Mouse (Mus musculus): ENCODE results near the gene Ampd1.

Gene Ampd1

DNA sequence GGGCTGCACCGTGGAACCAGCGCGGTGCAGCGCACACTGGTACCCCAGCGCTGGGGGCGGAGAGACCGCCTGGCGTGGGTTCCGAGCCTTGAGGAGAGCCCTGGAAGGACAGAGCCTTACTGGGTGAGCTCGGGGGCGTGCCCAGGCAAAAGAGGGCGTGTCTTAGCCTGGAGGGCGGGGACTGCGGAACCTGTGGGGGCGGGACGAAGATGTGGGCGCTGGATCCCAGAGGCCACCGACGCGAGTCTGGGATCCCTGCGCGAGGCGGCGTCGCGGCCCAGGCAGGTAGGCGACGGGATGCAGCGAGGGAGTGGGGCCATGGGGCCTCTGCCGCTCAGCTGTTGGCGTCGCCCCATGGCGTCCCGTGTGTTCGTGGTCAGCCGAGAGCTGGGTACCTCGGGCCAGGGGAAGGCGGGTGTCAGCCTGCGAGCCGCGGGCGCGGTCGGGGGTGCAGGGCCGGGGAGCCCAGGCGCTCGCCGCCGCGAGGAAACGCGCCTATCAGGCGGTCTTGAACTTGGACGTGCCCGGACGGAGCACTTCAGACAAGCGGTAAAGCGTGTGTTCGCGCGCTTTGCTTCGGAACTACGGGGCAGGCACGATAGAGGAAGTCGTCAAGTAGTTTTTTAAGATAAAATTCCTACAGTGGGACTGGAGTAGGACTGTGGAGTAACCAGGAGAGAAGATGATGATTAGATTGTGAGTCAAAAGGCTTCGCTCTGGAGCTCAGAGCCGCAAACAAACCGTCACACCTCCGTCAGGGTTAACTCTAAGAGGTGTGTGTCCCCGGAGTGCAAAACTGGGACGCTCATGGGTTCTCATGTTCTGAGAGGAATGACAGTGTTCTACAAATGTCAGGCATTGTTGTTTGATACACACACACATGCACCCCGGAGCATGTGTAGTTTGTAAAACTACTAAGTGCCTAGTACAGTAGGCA, 28.9 kb downstream of the Ampd1 start, which contains the start of gene Dennd2c:
Gene Dennd2c (plus strand): TSS at position 151 of the 937 bp plus-strand sequence.
- DNase-seq = peak; percentile 94 to 96

DNA sequence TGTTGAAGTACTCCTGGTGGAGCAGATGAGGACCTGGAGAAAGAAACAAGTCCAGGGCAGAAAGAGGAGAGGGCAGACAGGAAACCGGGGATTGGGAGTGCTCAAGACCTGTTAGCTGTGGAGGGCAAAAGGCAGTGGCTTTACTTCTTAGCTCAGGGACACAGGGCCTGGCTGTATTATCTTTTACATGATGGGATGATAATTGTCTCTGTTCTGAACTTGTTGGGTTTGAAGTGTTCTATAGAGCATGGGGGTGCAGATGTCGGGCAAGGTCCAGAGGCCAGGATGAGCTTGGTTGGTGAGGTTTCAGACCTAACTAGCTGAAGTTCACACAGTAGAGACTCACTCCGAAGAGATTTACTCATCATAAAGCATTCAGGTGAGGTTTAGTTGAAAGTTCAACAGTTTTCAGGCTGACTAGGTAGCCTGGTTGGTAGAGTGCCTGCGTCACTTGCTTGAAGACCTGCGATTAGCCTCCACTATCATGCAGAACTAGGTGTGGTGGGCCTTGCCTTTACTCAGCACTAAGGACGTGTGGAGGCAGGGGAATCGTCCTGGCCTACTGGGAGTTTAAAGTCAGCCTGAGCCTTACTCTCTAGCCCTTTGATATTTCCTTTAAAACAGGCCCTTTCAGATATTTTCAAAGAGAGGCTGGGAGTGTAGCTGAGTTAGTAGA, 33.9 kb downstream of the Ampd1 start:
- DNase-seq = no peak

DNA sequence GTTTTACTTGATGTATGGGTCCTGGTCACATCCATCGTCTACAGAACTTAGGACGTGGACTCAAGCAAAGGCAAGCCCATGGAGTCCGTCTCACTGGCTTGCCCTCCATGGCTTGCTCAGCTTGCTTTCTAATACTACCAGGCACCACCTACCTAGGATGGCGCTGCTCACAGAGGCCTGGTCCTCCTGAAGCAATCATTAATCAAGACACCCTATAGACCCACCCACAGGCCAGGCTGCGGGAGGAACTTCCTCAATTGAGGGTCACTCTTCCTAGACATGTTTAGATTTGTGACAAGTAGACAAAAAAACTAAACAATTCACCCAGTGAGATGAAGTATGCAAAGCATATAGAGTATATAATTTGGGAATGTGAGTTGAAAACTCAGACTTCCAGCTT, 38.4 kb downstream of the Ampd1 start:
- DNase-seq = no peak

DNA sequence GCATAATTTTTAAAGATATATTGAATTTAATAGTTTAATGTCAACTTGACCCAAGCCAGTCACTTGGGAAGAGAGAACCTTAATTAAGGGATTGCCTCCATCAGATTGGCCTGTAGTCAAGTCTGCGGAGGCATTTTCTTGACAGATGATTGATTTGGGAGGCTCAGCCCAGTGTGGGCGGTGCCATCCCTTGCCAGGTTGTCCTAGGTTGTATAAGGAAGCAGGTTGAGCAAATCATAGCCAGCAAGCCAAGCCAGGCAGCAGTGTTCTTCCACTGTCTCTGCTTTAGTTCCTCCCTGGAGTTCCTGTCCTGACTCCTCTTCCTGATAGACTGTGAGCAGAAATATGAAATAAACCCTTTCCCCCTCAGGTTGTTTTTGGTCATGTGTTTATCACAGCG, 49.8 kb downstream of the Ampd1 start:
- no peak for DNase-seq

DNA sequence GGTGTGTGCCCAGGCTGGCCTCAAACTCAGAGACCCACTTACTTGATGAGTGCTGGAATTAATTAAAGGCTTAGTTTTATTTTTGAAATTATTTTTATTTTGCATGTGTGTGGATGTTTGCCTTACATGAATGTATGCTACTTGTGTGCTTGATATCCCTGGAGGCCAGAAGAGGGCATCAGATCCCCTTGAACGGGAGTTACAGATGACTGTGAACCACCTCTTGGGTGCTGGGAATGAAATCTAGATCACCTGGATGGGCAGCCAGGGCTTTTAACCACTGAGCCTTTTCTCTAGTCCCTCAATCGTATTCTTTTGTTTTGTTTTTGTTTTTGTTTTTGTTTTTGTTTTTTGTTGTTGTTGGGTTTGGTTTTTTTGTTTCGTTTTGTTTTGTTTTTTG, 52.3 kb downstream of the Ampd1 start:
- no peak for DNase-seq

DNA sequence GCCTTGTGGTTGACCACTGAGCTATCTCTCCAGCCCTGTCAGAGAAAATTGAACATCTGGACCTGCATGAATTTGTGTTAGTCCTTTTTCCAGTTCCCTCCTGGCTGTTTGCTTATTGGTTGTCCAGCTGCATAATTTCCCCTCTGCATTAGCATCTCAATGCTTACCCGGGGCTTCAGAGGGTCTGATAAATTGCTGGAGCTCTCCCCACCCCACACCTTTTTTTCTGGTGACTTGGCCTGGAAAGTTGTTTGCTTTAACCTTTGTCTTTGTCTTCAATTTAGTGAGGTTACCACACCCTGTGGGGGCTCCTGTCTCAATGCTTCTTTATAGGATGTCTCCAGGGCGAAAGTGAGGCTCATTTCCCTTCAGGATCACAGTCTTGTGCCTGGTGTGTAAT, 53.4 kb downstream of the Ampd1 start:
- DNase-seq = no peak

DNA sequence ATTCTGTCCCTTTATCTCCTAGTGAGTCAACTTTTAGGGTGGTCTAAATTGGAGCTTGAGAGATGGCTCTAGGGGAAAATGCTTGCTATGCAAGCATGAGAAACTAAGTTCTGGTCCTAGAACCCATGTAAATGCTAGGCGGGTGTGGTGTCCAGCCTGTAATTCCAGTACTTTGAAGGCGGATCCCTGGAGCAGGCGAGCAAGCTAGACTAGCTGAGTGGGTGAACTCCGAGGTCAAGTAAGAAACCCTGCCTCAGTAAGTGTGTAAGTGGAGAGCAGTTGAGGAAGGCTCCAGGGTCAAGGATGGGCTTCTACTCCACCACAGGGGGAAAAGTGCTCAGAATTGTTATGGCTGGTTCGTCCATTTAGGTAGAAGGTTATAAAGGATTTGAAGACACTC, 53.9 kb downstream of the Ampd1 start:
- DNase-seq = no peak

DNA sequence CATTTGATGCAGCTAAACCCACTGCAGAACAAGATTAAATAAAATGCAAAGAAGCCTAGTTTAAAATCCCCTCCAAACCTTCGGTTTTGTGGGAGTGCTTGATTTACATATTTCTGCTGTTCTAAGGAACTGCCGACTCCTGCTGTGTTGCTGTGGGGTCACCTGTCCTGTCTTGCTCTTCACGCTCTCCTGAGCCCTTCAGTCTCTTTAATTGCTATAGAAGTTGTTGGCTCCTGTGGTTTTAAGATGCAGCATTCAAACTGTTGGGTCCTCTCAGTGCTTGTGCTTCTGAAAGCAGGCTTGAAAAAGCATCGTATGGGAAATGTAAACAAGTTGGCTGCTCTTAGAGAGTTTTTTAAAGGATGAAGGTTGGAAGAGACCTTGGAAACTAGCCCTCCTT, 54.4 kb downstream of the Ampd1 start:
- DNase-seq = no peak

DNA sequence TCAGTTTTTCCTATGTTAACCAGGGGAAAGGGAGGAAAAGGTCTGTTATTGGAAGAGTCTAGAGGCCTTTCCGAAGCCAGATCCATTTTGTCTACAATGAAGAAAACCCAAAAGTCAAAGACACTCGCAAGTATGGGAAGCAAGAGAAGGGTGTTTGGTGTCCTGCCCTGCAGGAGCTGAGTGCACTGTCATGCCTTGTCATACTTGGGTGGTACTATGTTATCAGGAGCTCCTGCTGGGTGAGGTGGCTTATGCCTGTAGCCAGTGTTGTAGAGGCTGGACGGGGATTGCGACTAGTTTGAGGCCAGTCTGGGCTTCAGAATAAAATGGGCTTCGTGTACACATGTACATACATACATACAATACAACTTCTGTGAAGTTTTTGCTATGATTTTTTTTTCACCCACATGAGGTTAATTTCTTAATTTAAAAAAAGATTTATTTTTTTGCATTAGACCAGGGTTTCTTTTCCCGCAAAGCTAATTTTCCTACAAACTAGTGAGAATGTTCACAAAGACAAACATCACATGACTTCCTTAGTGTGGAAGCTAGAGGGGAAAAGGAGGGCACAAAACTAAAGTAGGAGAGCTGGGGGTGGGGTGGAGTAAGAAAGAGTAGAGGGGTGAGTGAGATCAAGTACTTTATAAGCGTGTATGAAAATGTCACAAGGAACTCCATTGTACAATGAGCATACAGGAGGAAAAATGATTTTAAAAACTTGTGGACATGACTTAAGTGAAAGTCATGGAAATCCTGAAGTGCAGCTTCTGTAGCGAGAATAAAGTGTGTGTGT, 55.7 kb downstream of the Ampd1 start:
- DNase-seq = no peak

DNA sequence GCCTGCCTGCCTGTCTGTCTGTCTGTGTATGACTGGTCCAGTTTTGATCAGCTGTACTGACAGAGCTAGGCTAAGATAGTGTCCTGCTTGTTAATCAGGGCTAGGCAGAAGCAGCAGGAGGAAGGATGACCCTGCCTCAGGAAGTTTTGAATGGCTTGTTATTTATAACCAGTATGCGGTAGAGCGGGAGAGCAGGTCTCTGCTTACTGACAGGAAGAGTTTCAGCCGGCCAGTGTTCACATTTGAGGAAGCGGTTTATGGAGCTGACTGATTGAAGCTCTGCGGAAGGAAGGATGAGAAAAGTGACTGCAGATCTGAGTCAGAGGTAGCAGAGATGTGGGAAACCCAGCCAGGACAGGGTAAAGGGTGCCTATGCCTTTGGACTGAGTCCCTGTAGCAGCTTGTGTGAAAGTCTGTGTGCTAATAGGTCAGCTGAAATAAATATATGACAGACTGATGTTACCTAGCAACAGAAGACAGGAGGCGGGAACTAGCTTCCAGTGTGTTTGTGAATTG, 56.5 kb downstream of the Ampd1 start:
- peak; percentile 33 to 59 for DNase-seq

DNA sequence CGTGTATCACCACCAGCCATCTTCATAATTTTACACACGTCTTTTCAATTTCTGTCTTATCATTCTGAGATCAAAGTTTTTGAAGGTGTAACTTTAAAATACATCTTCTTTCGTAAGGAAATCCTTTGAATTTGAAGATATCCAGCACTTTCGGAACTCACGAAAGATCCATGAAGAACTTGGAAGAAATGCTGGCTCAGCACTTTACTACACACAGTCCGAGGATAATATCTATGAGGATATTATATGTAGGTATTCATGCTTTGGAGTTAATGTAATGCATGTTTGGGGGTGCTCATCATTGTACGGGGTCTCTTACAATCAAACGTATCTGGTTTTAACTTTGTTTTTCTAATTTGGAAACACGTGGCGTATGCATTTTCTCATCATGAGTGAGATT, 59.3 kb downstream of the Ampd1 start:
- no peak for DNase-seq

DNA sequence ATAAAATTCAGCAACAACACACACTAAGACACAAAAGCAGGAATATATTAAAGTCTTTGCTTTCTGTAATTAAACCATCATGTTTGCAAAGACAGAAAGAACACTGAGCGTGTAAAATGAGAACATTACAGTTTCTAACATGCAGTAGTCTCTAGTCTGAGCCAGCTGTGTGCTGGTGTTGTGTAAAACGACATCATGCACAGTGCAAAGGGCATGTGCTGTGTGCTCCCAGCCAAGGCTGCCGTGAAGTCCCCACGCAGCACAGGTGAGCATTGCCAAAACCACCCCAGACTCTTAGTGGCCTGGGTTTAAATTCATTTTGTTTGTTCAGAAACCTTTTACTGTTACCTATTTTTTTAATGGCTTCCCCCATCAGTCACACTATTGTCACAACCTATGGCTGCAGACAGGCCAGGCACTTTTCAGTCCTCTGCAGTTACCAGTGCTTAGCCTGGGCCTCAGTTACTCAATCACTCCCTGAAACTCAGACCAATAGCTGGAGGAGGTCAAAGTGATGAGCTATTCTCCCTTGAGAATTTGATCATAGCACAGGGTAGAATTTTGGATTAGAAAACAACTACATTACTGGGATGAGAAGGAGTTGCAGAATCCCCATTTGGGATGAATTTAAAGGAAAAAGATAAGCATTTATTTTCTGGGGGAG, 62.7 kb downstream of the Ampd1 start:
- DNase-seq = no peak

DNA sequence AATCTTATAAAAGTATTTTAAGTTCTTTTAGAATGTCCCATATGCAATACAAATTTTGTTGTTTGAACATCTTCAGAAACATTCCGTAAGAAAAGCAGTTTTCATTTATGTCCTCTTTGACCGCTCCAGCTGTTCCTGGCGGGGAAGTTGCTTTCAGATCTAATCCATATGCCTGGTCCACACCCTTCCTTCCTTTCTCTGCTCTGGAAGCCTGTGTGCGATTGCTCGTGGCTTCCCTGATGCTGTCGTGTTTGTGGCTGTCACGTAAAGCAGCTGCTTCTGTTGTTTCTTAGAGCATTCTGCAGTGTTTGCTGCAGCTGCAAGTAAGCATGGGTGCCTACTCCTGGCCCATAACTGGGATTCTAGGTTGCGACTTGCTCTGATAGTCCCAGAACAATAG, 65.2 kb downstream of the Ampd1 start:
- DNase-seq = peak; percentile 39 to 59

DNA sequence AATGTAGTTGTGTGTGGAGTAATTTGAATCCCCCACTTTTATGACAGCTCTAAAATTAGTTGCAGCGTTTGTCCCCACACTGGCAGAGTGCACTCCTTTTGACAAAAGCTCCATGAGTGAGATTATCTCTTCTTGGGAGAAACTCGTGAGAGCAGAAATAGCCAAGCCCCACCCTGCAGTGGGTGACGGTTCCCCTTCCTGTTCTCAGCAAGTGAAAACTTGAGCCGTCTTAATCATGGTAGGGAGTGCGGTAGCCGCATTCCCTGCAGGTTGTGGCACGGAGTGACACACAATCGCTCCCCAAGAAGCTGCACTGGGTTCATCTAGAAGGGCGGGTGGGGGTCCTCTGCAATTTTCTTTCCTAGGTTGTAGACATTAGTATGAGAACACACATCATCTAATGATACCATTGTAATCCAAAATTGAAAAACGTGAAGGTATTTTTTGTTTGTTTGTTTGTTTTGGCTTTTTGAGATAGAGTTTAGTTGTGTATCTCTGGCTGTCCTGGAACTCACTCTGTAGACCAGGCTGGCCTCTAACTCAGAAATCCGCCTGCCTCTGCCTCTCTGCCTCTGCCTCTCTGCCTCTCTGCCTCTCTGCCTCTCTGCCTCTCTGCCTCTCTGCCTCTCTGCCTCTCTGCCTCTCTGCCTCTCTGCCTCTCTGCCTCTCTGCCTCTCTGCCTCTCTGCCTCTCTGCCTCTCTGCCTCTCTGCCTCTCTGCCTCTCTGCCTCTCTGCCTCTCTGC, 66.5 kb downstream of the Ampd1 start:
- peak; percentile 38 to 49 for DNase-seq

DNA sequence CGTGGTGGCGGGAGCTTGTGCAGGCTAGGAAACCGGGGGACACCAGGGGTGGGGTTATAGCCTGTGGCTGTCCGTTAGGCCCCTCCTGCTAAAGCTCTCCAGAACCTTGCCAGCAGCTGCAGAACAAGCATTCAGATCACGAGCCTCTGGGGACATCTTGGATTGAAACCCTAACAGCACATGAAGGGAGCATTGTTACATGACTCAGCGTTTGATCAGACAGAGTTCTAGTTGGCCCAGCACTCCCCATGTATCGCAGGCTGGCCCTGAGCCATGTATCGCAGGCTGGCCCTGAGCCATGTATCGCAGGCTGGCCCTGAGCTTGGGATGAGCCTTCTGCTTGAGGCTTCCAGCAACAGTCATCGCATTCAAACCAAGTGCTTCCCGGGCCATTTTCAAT, 67.5 kb downstream of the Ampd1 start:
- DNase-seq = no peak

DNA sequence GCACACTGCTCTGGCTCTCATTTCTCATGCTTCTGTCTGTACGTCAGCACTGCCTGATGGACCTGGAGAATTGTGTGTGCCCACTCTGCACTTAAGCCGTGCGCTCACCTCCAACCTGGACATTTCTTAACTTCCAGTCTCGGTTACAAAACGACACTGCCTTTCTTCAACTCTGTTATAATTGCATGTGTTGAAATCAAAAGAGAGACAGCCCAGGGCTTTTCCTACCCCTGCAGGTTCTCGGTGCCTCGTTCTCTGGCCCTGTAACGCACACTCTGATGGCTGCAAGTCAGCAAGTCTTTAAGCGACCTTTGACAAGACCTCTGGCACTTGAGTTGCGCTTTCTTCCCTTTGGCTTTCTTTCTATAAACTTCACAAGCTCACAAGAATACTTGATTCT, 68.6 kb downstream of the Ampd1 start:
- DNase-seq = no peak

DNA sequence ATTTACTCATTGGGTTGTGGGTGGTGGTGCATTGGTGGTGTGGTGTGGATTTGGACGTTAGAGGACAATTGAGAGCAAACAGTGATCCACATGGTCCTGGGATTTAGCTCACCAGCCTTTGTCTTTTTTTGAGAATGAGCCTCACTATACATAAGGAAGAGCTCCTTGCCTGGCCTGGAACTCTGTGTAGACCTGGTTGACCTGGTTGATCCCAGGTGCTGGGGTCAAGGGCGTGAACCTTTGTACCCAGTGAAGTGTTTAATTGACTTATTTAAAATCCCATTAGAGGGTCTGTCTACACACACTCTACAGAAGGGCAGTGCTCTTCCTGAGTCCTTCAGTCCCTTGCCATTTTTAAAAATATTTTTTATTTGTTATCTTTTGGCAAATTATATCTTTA, 71.5 kb downstream of the Ampd1 start:
- DNase-seq = no peak

DNA sequence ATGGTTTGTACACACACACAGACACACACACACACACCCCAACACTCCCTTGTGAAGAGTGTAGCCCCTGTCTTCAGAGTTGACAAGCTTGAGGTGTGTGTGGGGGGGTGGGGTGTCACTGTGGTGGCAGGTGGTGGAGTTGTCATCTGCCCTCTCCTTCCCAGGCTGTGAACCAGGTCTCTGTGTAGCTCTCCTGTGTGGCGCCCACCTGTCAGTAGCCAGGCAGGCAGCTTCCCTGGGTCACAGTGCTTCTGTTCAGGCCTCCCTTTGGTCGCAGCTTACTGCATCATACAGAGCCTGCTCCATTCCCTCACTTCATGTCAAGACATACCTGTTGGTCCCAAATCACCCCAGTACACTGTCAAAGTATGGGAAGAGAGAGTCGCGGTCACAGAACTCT, 72.0 kb downstream of the Ampd1 start:
- DNase-seq = no peak

DNA sequence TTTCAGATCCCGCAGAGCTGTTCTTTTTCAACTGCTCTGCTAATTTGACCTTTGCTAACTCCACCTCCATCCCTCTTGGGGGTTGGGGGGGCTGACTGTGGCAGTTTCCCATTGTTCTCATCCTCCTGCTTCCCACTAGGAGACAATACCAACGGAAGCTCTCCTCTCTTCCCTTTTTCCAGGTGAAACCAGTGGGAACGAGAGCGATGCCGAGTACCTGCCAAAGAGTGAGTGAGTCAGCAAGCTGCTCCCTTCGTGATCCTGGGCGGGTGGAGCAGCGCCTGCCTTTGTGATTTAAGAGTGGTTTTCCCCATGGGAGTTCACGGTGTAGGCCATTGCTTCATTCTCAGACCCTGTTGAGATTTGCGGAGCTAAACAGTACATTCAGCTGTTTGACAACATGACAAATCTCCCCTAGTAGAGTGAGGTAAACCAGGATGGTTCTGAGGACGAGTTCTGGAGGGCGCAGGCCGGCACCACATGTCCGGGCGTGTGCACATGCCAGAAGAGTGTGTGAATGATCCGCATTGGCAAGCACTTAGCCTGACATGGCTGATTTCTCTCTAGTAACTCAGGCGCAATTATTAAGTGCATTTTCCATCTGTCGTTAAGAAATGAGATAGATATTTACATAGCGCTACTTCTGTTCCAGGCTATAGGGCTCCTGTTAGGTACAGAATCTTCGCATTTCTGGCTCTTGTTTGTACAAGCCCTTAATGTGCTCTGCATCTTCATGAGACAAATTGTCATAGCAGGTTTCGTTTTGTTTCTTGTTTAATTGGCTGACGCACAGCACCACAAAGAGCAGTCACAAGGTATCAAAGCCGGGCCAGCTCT, 72.7 kb downstream of the Ampd1 start:
- DNase-seq = peak in 1 of 2 experiments; percentile 12

DNA sequence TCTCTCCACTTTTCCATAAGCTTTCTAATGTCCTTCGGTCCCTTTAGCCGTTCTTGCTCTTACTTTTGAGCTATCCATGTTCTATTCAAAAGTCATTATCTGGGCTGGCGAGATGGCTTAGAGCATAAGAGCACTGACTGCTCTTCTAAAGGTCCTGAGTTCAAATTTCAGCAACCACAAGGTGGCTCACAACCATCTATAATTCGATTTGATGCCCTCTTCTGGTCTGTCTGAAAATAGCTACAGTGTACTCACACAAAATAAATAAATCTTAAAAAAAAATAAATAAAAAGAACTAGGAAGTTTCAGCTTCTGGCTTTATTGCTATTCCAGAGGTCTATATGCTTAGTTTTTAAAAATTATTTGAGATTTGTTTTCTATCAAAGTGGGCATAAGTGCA, 74.0 kb downstream of the Ampd1 start:
- no peak for DNase-seq

DNA sequence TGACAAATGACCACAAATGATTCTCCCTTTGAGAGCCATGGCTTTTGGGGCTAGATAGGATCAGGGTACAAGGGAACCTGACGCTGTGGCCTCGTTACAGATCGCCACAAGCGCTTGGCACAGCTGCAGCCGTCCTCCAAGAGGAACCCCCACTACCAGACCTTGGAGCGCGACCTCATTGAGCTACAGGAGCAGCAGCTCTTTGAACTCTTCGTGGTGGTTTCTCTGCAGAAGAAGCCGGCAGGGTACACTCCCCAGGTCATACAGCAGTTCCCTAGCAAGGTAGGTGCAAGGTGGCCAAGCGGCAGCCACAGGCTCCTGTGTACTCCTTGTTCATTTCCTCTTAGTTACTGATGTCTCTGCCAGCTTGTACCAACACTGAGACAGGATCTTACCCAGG, 75.1 kb downstream of the Ampd1 start:
- no peak for DNase-seq
